Mouse (Mus musculus) C3H10T1/2 (cell line): ENCODE data around the gene Gm7694. TPM values are rescaled to one million over a fixed set of nuclear protein-coding genes. Genes with fewer than 3 reads are reported as not detected.

Experiments used
- polyA plus RNA-seq, 2 experiments: library from polyadenylated mRNA; unstranded; fragments of >200 nt; fragmentation: generic; extraction: Trizol; gene quantifications; one replicate each; pipeline ENCODE4 v1.2.1; 2012; ENCODE audit warnings: missing spikeins in 2 of 2

Gene Gm7694
- under 1 TPM; 0.01 to 0.05 TPM for polyA plus RNA-seq

GRCm38 (mm10) chr1:170306232-170306631 lies at the start of gene Gm7694:
TSS of gene Gm7694 (minus strand) at chr1:170306332.

DNA sequence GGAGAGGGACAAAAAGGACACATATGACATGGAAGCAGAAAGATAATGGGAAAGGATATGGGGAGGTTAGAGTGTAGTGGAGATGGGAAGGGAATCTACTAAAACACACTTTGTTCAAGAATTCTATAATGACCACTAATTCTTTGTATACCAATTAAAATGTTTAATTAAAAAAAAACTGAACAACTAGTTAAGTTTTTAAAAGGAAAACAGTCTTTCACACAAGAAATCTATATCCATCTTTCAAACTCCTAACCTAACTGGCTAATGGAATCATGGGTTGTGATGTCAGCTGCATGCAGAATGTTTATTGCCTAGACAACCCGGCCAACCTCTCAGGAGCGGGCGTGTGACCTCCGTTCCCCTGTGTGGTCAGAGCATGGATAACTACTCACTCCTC lies 2.4 kb upstream of the Gm7694 start, which contains the start of gene Spata46:
Spata46 (plus strand) TSS at position 301 of the 400 bp plus-strand sequence.

DNA sequence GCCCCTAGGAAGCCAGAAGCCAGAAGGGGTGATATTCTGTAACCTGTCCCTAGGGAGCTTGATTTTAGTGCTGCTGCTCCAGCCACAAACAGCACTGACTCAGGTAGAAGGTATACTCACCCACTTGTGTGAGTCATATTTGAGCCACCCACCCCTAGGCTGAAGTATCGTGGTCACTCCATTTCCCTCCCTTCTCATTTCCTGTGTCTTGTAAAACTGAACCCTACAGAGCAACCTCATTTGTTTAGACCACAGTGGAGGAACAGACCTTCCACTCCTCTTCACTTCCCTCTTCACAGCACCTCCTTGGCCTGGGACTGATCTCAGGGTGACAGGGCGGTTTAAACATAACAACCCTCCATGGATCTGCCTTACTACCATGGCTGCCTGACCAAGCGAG lies 29.1 kb downstream of the Gm7694 start, which contains the start of gene Sh2d1b1:
Sh2d1b1 (plus strand) TSS at position 305 of the 400 bp plus-strand sequence.

Other genes with a start within 250 kb of the Gm7694 start
- gene Ddr2, start 195.6 kb downstream of the Gm7694 start, polyA plus RNA-seq = 10 to 100 TPM in 1 of 2 experiments, 1 to 10 TPM in 1; 2.1 to 30.3 TPM
- gene Uap1, start 131.4 kb downstream of the Gm7694 start, polyA plus RNA-seq = 10 to 100 TPM in 1 of 2 experiments, 1 to 10 TPM in 1; 5.9 to 13.4 TPM
- gene Uhmk1, start 90.9 kb downstream of the Gm7694 start, polyA plus RNA-seq = 1 to 10 TPM in 1 of 2 experiments, under 1 TPM in 1; 0.48 to 3.3 TPM
- under 1 TPM; 0.01 TPM for gene Sh2d1b2, start 73.6 kb downstream of the Gm7694 start, polyA plus RNA-seq
- gene Sh2d1b1, start 29.0 kb downstream of the Gm7694 start, polyA plus RNA-seq = under 1 TPM; 0.01 to 0.20 TPM
- gene Spata46, start 2.5 kb upstream of the Gm7694 start, polyA plus RNA-seq = not detected